Mouse (Mus musculus) heart, embryonic 14.5 days (tissue): Measurements from ENCODE around the gene Syngr2. TPM values are rescaled to one million over a fixed set of nuclear protein-coding genes. Genes with fewer than 3 reads are reported as not detected.
"Not testable (repeated sequence)": the region's sequence is repeated elsewhere in the genome, so short reads cannot be mapped to it uniquely, and the experiment has no call there.

ENCODE experiments used
- ATAC-seq: fragments of 200-750 bp; cut with Nextera tagmentation; 2 replicates; pipeline ENCODE4 v1.8.0; 2017; ENCODE audit warnings: low read depth, moderate TSS enrichment; ENCODE audit not compliant: insufficient number of reproducible peaks, insufficient read depth, low FRiP score
- H3K27ac ChIP-seq, 2 experiments: fragments of 200-500 bp in 1 of 2; fragments of 300-500 bp in 1 of 2; sonication (generic) in 1 of 2; replicated peaks in 1 of 2; 2 replicates each; pipeline ENCODE4 v1.5.1; 2012 to 2014; ENCODE audit warnings: low read depth in 2 of 2, low read length in 2 of 2, control low read depth in 1 of 2, mild to moderate bottlenecking in 1 of 2, mixed read lengths in 1 of 2; ENCODE audit not compliant: control insufficient read depth in 1 of 2, insufficient read depth in 1 of 2
- H3K27me3 ChIP-seq: fragments of 300-500 bp; sonication (generic); 2 replicates; pipeline ENCODE4 v1.6.1; 2014; ENCODE audit warnings: mild to moderate bottlenecking, low read length, control low read depth; ENCODE audit not compliant: control insufficient read depth, insufficient read depth
- H3K36me3 ChIP-seq: fragments of 300-500 bp; sonication (generic); 2 replicates; pipeline ENCODE4 v1.6.1; 2014; ENCODE audit warnings: mild to moderate bottlenecking, control low read depth, low read length, mixed read lengths; ENCODE audit not compliant: control insufficient read depth, insufficient read depth
- H3K4me1 ChIP-seq, 2 experiments: fragments of 200-500 bp in 1 of 2; fragments of 300-500 bp in 1 of 2; sonication (generic) in 1 of 2; 2 replicates each; pipeline ENCODE4 v1.6.1; 2012 to 2014; ENCODE audit warnings: low read length in 2 of 2, control low read depth in 1 of 2, mixed read lengths in 1 of 2; ENCODE audit not compliant: control insufficient read depth in 2 of 2, insufficient read depth in 2 of 2
- H3K4me2 ChIP-seq: fragments of 300-500 bp; sonication (generic); 2 replicates; pipeline ENCODE4 v1.6.1; 2014; ENCODE audit warnings: mild to moderate bottlenecking, low read length
- H3K4me3 ChIP-seq, 2 experiments: fragments of 200-500 bp in 1 of 2; fragments of 300-500 bp in 1 of 2; sonication (generic) in 1 of 2; 2 replicates each; pipeline ENCODE4 v1.5.1; 2012 to 2014; ENCODE audit warnings: low read length in 2 of 2, mild to moderate bottlenecking in 2 of 2, control low read depth in 1 of 2, low read depth in 1 of 2, moderate library complexity in 1 of 2; ENCODE audit not compliant: control insufficient read depth in 1 of 2, insufficient read depth in 1 of 2
- H3K9ac ChIP-seq: fragments of 300-500 bp; sonication (generic); 2 replicates; pipeline ENCODE4 v1.6.1; 2014; ENCODE audit warnings: mild to moderate bottlenecking, low read length
- H3K9me3 ChIP-seq: fragments of 300-500 bp; sonication (generic); 2 replicates; pipeline ENCODE4 v1.6.1; 2016; ENCODE audit warnings: low read length, control low read depth; ENCODE audit not compliant: control insufficient read depth
- WGBS: fragments of 180-500 bp; shearing (Covaris S2); extraction: QIAGEN DNeasy Blood & Tissue Kit; methylation state at CpG from one replicate; pipeline ENCODE4 v1.1.7; 2014; 5-methylcytosine and 5-hydroxymethylcytosine counted together
- polyA plus RNA-seq: library from polyadenylated mRNA; unstranded; fragments of >200 nt; fragmentation: Nextera tagmentation; extraction: Ambion mirVana; gene quantifications from 2 replicates; pipeline ENCODE4 v1.2.1, GENCODE M21; 2014

Gene Syngr2
- polyA plus RNA-seq, 1 experiment from 2014 or later, result 102 TPM

- WGBS, result 79% methylated on average over 6 of the region's 6 CpGs
- H3K9ac ChIP-seq, result peak overlapping the region; percentile 17; the same call in 1 of the 2 replicates
- H3K4me3 ChIP-seq, result no peak overlapping the region
- H3K4me1 ChIP-seq, result peaks cover 17 to 32% of the 10 kb centered on the region in 2 experiments
- H3K9me3 ChIP-seq, result no peaks in the 10 kb centered on the region
- peaks cover 77% of the 10 kb centered on the region for H3K36me3 ChIP-seq
- 0 out of 4 replicates have a peak overlapping the region, but pooled peaks of 1 of the 2 experiments have one; percentile 22 for H3K27ac ChIP-seq
- no peaks in the 10 kb centered on the region for H3K27me3 ChIP-seq
- ATAC-seq, result no peak
- H3K4me2 ChIP-seq, result no peak overlapping the region
These were observed 5.4 kb downstream of the Syngr2 start for GRCm38 (mm10) chr11:117814704-117815366.

DNA sequence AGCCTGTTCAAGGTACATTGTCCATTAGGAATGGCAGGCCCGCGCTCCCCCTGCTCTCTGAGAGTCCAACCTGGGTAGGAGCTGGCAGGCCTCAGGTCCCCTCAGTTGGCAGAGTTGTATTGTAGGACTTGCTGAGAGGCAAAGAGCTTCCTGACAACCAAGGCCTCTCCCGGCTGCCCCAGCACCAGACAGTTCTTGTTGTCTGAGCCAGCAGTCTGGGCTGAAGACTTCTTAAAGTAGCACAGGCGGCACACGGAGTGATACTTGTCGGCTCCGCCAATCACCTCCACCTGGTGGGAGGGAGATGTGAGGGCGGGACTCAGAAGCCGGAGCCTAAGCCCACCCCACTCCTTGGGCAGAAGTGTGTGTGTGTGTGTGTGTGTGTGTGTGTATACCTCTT lies 6.4 kb downstream of the Syngr2 start:
- H3K9me3 ChIP-seq, H3K4me3 ChIP-seq, H3K27ac ChIP-seq, ATAC-seq, H3K27me3 ChIP-seq, H3K4me2 ChIP-seq, H3K9ac ChIP-seq: not testable (repeated sequence)
- 76% methylated on average over 9 of the region's 9 CpGs for WGBS
- Histone ChIP-seq H3K4me1 (peaks cover 17 to 35% of the 10 kb centered on the region in 2 experiments), H3K36me3 (peaks cover 87% of the 10 kb centered on the region)

- no peak for ATAC-seq
- Histone ChIP-seq H3K36me3 (peaks cover 94% of the 10 kb centered on the region), H3K27ac (no peak overlapping the region), H3K27me3 (no peaks in the 10 kb centered on the region), H3K4me2 (no peak overlapping the region), H3K9ac (no peak overlapping the region), H3K9me3 (no peaks in the 10 kb centered on the region), H3K4me1 (peaks cover 17 to 29% of the 10 kb centered on the region in 2 experiments), H3K4me3 (no peak overlapping the region)
- WGBS, result 86% methylated on average over 13 of the region's 13 CpGs
These were observed 7.0 kb downstream of the Syngr2 start for GRCm38 (mm10) chr11:117816389-117816996.

GRCm38 (mm10) chr11:117819095-117819494 lies 9.6 kb downstream of the Syngr2 start:
- peak overlapping the region; percentile 19; the same call in 1 of the 2 replicates for H3K4me2 ChIP-seq
- H3K9me3 ChIP-seq, result no peaks in the 10 kb centered on the region
- peaks cover 29 to 49% of the 10 kb centered on the region in 2 experiments for H3K4me1 ChIP-seq
- ATAC-seq, result peak; percentile 69
- no peaks in the 10 kb centered on the region for H3K27me3 ChIP-seq
- 50% methylated on average over 8 of the region's 8 CpGs for WGBS
- peak overlapping the region; percentile 53; the same call in 1 of the 2 replicates for H3K9ac ChIP-seq
- peak overlapping the region; percentile 77 to 89 for H3K27ac ChIP-seq
- H3K36me3 ChIP-seq, result peaks cover 97% of the 10 kb centered on the region
- no peak overlapping the region for H3K4me3 ChIP-seq

GRCm38 (mm10) chr11:117820173-117820572 lies 10.7 kb downstream of the Syngr2 start:
- Histone ChIP-seq H3K9me3 (no peaks in the 10 kb centered on the region), H3K4me1 (peaks cover 30 to 49% of the 10 kb centered on the region in 2 experiments), H3K4me2 (no peak overlapping the region), H3K27ac (peak overlapping the region in 1 of 2 experiments; percentile 77; a peak in 2 of 4 replicates), H3K27me3 (no peaks in the 10 kb centered on the region), H3K9ac (peak overlapping the region; percentile 53), H3K4me3 (no peak overlapping the region), H3K36me3 (peaks cover 88% of the 10 kb centered on the region)
- ATAC-seq, result no peak
- 93% methylated on average over 7 of the region's 7 CpGs for WGBS

DNA sequence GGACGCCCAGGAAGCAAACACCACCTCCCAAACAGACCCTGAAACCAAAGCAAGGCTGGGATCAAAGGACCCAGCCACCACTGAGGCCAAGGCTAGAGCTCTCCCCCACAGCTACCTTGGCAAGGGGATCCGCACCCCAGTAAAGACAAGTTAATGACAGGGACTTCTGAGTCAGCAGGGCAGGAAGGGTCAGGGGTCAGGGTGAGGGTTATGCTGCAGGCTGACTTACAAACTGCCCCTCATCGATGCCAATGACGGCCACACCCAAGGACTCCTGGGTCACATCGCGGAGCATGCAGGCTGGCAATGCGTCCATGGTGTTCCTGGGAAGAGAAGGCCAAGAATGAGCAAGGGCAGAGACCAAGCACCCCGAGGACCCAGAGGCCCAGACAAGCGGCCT lies 12.4 kb downstream of the Syngr2 start:
- Histone ChIP-seq H3K9ac (0 out of 2 replicates have a peak overlapping the region, but pooled peaks have one; percentile 54), H3K36me3 (peaks cover 72% of the 10 kb centered on the region), H3K27ac (no peak overlapping the region), H3K4me2 (no peak overlapping the region), H3K4me1 (peaks cover 38 to 63% of the 10 kb centered on the region in 2 experiments), H3K9me3 (no peaks in the 10 kb centered on the region), H3K27me3 (no peaks in the 10 kb centered on the region), H3K4me3 (no peak overlapping the region)
- 91% methylated on average over 9 of the region's 9 CpGs for WGBS
- no peak for ATAC-seq

DNA sequence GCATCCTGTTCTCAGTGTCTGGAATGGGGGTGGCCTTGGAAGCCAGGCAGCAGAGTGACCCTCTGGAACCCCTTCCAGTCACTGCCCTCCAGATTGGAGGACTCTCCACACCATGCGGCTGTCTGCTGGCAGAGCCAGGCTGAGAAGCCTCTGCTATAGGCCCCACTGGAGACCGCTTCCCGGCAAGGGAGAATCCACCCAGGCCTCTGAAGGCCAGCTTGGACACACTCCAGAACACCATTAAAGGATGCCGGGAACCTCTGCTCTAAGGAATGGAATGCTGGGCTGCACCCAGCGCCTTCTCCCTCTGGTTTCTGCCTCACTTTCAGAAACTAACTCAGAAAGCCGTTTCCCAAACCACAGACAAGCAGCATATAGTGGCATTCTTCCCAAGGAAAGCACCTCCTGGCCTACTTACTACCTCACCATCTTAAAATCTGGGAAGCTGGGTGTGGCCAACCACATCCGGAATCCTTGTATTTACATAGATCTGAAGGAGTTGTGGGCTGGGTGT lies 13.3 kb downstream of the Syngr2 start:
- 40% methylated on average over 7 of the region's 7 CpGs for WGBS
- peak overlapping the region; percentile 65 to 73 for H3K27ac ChIP-seq
- H3K4me1 ChIP-seq, result peaks cover 47 to 72% of the 10 kb centered on the region in 2 experiments
- no peak overlapping the region for H3K4me3 ChIP-seq
- no peak for ATAC-seq
- H3K9me3 ChIP-seq, result no peaks in the 10 kb centered on the region
- H3K27me3 ChIP-seq, result no peaks in the 10 kb centered on the region
- H3K36me3 ChIP-seq, result peaks cover 62% of the 10 kb centered on the region
- peak overlapping the region; percentile 92 for H3K4me2 ChIP-seq
- peak overlapping the region; percentile 54 for H3K9ac ChIP-seq
